Comparison of ENCODE assay signal across 14 mouse cellular contexts in genomic region chr2:27085801-27086200, GRCm38 (mm10). TPM values are rescaled to one million over a fixed set of nuclear protein-coding genes. Genes with fewer than 3 reads are reported as not detected.
DNase-seq lines count a peak whose midpoint lies in the region; ATAC-seq lines count a peak whose summit lies in the region.
"Had no signal": no experiment of that assay in that cellular context is flagged by ENCODE, and none has a peak within 500 bp of the region (broad histone marks: within the 10 kb centered on the region; RNA-seq: fewer than 3 reads in every experiment).

No protein-coding gene starts in this region.

- WGBS in embryonic facial prominence, embryonic 11.5 days, result 16% methylated on average over 2 of the region's 2 CpGs
- 39% methylated on average over 2 of the region's 2 CpGs for WGBS in embryonic facial prominence, embryonic 10.5 days
- WGBS in hindbrain, embryonic 14.5 days, result 50% methylated on average over 2 of the region's 2 CpGs
- WGBS in hindbrain, embryonic 12.5 days, result 50% methylated on average over 2 of the region's 2 CpGs

- no peak for ATAC-seq in embryonic facial prominence, embryonic 11.5 days (replicated peaks; ENCODE audit: insufficient number of reproducible peaks, low FRiP score, low TSS enrichment, low read depth)
- ATAC-seq in hindbrain, embryonic 14.5 days (ENCODE audit: low FRiP score), result no peak
- no peak for ATAC-seq in hindbrain, embryonic 12.5 days (ENCODE audit: low FRiP score)

- no peaks in the 10 kb centered on the region for H3K27me3 ChIP-seq in embryonic facial prominence, embryonic 11.5 days (ENCODE audit: control insufficient read depth, insufficient read depth, low read length)
- no peaks in the 10 kb centered on the region for H3K27me3 ChIP-seq in embryonic facial prominence, embryonic 10.5 days (replicated peaks; ENCODE audit: low read depth, poor library complexity, severe bottlenecking)
- no peaks in the 10 kb centered on the region for H3K27me3 ChIP-seq in hindbrain, embryonic 14.5 days (ENCODE audit: control insufficient read depth, insufficient read depth, low read length)
- H3K27me3 ChIP-seq in hindbrain, embryonic 12.5 days, result no peaks in the 10 kb centered on the region
- H3K27me3 ChIP-seq: forebrain, embryonic 12.5 days had no signal

- H3K4me1 ChIP-seq in embryonic facial prominence, embryonic 11.5 days (ENCODE audit: control insufficient read depth, insufficient read depth, low read length), result no peaks in the 10 kb centered on the region
- peaks cover 54% of the 10 kb centered on the region for H3K4me1 ChIP-seq in embryonic facial prominence, embryonic 10.5 days
- H3K4me1 ChIP-seq in hindbrain, embryonic 14.5 days (replicated peaks; ENCODE audit: control insufficient read depth, insufficient read depth, low read length), result peaks cover 5% of the 10 kb centered on the region
- 0 out of 2 replicates have a peak, but pooled peaks cover 5% of the 10 kb centered on the region for H3K4me1 ChIP-seq in hindbrain, embryonic 12.5 days
- H3K4me1 ChIP-seq: forebrain, embryonic 12.5 days had no signal

- H3K27ac ChIP-seq in embryonic facial prominence, embryonic 11.5 days (replicated peaks; ENCODE audit: low read depth, low read length), result no peak overlapping the region
- H3K27ac ChIP-seq in embryonic facial prominence, embryonic 10.5 days (replicated peaks), result no peak overlapping the region
- no peak overlapping the region for H3K27ac ChIP-seq in hindbrain, embryonic 14.5 days
- H3K27ac ChIP-seq in hindbrain, embryonic 12.5 days, result no peak overlapping the region
- H3K27ac ChIP-seq: forebrain, embryonic 12.5 days; layer of hippocampus, adult 2 months; macrophage had no signal

- peak; percentile 52 for DNase-seq in embryonic facial prominence, embryonic 11.5 days (ENCODE audit: low spot score)
- DNase-seq in embryonic facial prominence, embryonic 10.5 days (ENCODE audit: low spot score), result no peak
- DNase-seq in hindbrain, embryonic 14.5 days (ENCODE audit: low spot score), result peak; percentile 47
- peak; percentile 66 for DNase-seq in lung, postnatal 10 days
- no peak for DNase-seq in lung, postnatal 25 days (ENCODE audit: low spot score)
- peak; percentile 58 to 66 for DNase-seq in lung, postnatal 4 days
- DNase-seq in thymus, postnatal 10 days (ENCODE audit: low spot score in 2 of 2), result no peak
- DNase-seq: cerebellum, adult 8-10 months had no signal

- H3K9me3 ChIP-seq in embryonic facial prominence, embryonic 11.5 days (replicated peaks; ENCODE audit: control insufficient read depth, low read length), result no peaks in the 10 kb centered on the region
- no peaks in the 10 kb centered on the region for H3K9me3 ChIP-seq in embryonic facial prominence, embryonic 10.5 days
- H3K9me3 ChIP-seq in hindbrain, embryonic 14.5 days (ENCODE audit: control insufficient read depth, low read length), result no peaks in the 10 kb centered on the region
- H3K9me3 ChIP-seq in hindbrain, embryonic 12.5 days (replicated peaks), result no peaks in the 10 kb centered on the region
- H3K9me3 ChIP-seq: forebrain, embryonic 12.5 days had no signal

- H3K4me2 ChIP-seq in embryonic facial prominence, embryonic 11.5 days (ENCODE audit: low read depth, low read length), result no peak overlapping the region
- no peak overlapping the region for H3K4me2 ChIP-seq in hindbrain, embryonic 14.5 days (replicated peaks)
- no peak overlapping the region for H3K4me2 ChIP-seq in hindbrain, embryonic 12.5 days (replicated peaks)
- H3K4me2 ChIP-seq: forebrain, embryonic 12.5 days; heart, embryonic 11.5 days had no signal

- H3K36me3 ChIP-seq in embryonic facial prominence, embryonic 11.5 days (replicated peaks; ENCODE audit: control insufficient read depth, insufficient read depth, low read depth, low read length), result no peaks in the 10 kb centered on the region
- no peaks in the 10 kb centered on the region for H3K36me3 ChIP-seq in embryonic facial prominence, embryonic 10.5 days (replicated peaks)
- H3K36me3 ChIP-seq in hindbrain, embryonic 14.5 days (replicated peaks; ENCODE audit: control insufficient read depth, insufficient read depth), result no peaks in the 10 kb centered on the region
- H3K36me3 ChIP-seq in hindbrain, embryonic 12.5 days, result no peaks in the 10 kb centered on the region
- H3K36me3 ChIP-seq: forebrain, embryonic 12.5 days had no signal

- no peak overlapping the region for H3K4me3 ChIP-seq in embryonic facial prominence, embryonic 11.5 days (ENCODE audit: low read depth, low read length)
- H3K4me3 ChIP-seq in embryonic facial prominence, embryonic 10.5 days, result no peak overlapping the region
- H3K4me3 ChIP-seq in hindbrain, embryonic 14.5 days (replicated peaks; ENCODE audit: low read length), result no peak overlapping the region
- H3K4me3 ChIP-seq in hindbrain, embryonic 12.5 days, result no peak overlapping the region
- H3K4me3 ChIP-seq: forebrain, embryonic 12.5 days; layer of hippocampus, adult 2 months had no signal

- no peak overlapping the region for H3K9ac ChIP-seq in embryonic facial prominence, embryonic 11.5 days (replicated peaks; ENCODE audit: low read length)
- no peak overlapping the region for H3K9ac ChIP-seq in hindbrain, embryonic 14.5 days
- H3K9ac ChIP-seq in hindbrain, embryonic 12.5 days, result no peak overlapping the region
- H3K9ac ChIP-seq: forebrain, embryonic 12.5 days had no signal

RNA-seq across cellular contexts. Expression of gene Adamtsl2, which starts 6.6 kb away (rescaled TPM):
- 2.4 and 2.5 TPM in 2 replicates for polyA plus RNA-seq in embryonic facial prominence, embryonic 11.5 days (2014; fragmentation: Nextera tagmentation; extraction: Ambion mirVana)
- polyA plus RNA-seq in embryonic facial prominence, embryonic 10.5 days (2016; fragmentation: Nextera tagmentation; extraction: Ambion mirVana), result 2.1 and 3.0 TPM in 2 replicates
- polyA plus RNA-seq in hindbrain, embryonic 14.5 days (2014; fragmentation: Nextera tagmentation; extraction: Ambion mirVana), result 9.1 and 10.0 TPM in 2 replicates
- polyA plus RNA-seq in hindbrain, embryonic 12.5 days (2016; fragmentation: Nextera tagmentation; extraction: Ambion mirVana), result 6.1 and 9.0 TPM in 2 replicates
- polyA plus RNA-seq: macrophage had no signal

RNA-seq across cellular contexts. Expression of gene Mymk, which starts 13.8 kb away (rescaled TPM):
- 2.3 and 4.0 TPM in 2 replicates for polyA plus RNA-seq in embryonic facial prominence, embryonic 11.5 days (2014; fragmentation: Nextera tagmentation; extraction: Ambion mirVana)
- polyA plus RNA-seq in embryonic facial prominence, embryonic 10.5 days (2016; fragmentation: Nextera tagmentation; extraction: Ambion mirVana), result 0.17 TPM in 1 of 2 replicates, not detected in the other
- 0.32 TPM in 1 of 2 replicates, not detected in the other for polyA plus RNA-seq in hindbrain, embryonic 14.5 days (2014; fragmentation: Nextera tagmentation; extraction: Ambion mirVana)
- 2.6 and 5.2 TPM in 2 replicates for polyA plus RNA-seq in hindbrain, embryonic 12.5 days (2016; fragmentation: Nextera tagmentation; extraction: Ambion mirVana)
- polyA plus RNA-seq: macrophage; small intestine, adult 2 months had no signal

RNA-seq across cellular contexts. Expression of gene Fam163b, which starts 56.5 kb away (rescaled TPM):
- polyA plus RNA-seq in embryonic facial prominence, embryonic 11.5 days (2014; fragmentation: Nextera tagmentation; extraction: Ambion mirVana), result 0.11 TPM in 1 of 2 replicates, not detected in the other
- polyA plus RNA-seq in embryonic facial prominence, embryonic 10.5 days (2016; fragmentation: Nextera tagmentation; extraction: Ambion mirVana), result 0.06 and 0.10 TPM in 2 replicates
- 7.9 and 9.4 TPM in 2 replicates for polyA plus RNA-seq in hindbrain, embryonic 14.5 days (2014; fragmentation: Nextera tagmentation; extraction: Ambion mirVana)
- 0.43 and 0.52 TPM in 2 replicates for polyA plus RNA-seq in hindbrain, embryonic 12.5 days (2016; fragmentation: Nextera tagmentation; extraction: Ambion mirVana)
- polyA plus RNA-seq: macrophage had no signal

RNA-seq across cellular contexts. Expression of gene Slc2a6, which starts 58.0 kb away (rescaled TPM):
- 0.84 and 1.2 TPM in 2 replicates for polyA plus RNA-seq in embryonic facial prominence, embryonic 11.5 days (2014; fragmentation: Nextera tagmentation; extraction: Ambion mirVana)
- polyA plus RNA-seq in embryonic facial prominence, embryonic 10.5 days (2016; fragmentation: Nextera tagmentation; extraction: Ambion mirVana), result 1.4 and 2.3 TPM in 2 replicates
- 10.1 and 10.8 TPM in 2 replicates for polyA plus RNA-seq in hindbrain, embryonic 14.5 days (2014; fragmentation: Nextera tagmentation; extraction: Ambion mirVana)
- 3.5 and 4.1 TPM in 2 replicates for polyA plus RNA-seq in hindbrain, embryonic 12.5 days (2016; fragmentation: Nextera tagmentation; extraction: Ambion mirVana)

Comparison
In these comparisons a context has a peak if more than half of its experiments do, and no peak if none do; other contexts are left out.
1. DNase-seq: peak in embryonic facial prominence, embryonic 11.5 days (single experiment), hindbrain, embryonic 14.5 days (single experiment), lung, postnatal 10 days (single experiment) and lung, postnatal 4 days (2 of 2); none in embryonic facial prominence, embryonic 10.5 days (single experiment), lung, postnatal 25 days (single experiment) and thymus, postnatal 10 days (0 of 2).